Mouse (Mus musculus) left cerebral cortex, postnatal 36 days (tissue): Measurements from ENCODE around the gene Igf2r. TPM values are rescaled to one million over a fixed set of nuclear protein-coding genes. Genes with fewer than 3 reads are reported as not detected.

Source experiments
- DNase-seq, 2 experiments: peaks; one replicate each; pipeline ENCODE4 v3.0.0; 2021 to 2022; ENCODE audit warnings: low spot score in 2 of 2, mixed read lengths in 1 of 2
- intact Hi-C: fragments of 180-260 bp; cut with DNase I; formaldehyde crosslinking; loops from one replicate; pipeline ENCODE4 v1.15.1; 2025
- total RNA-seq, 2 experiments: library from RNA; stranded (reverse); gene quantifications; 2 replicates each; pipeline ENCODE4 v1.2.3; 2021

Gene Igf2r
- total RNA-seq, 2 experiments from 2014 or later = 27.0 to 27.7 TPM

DNA sequence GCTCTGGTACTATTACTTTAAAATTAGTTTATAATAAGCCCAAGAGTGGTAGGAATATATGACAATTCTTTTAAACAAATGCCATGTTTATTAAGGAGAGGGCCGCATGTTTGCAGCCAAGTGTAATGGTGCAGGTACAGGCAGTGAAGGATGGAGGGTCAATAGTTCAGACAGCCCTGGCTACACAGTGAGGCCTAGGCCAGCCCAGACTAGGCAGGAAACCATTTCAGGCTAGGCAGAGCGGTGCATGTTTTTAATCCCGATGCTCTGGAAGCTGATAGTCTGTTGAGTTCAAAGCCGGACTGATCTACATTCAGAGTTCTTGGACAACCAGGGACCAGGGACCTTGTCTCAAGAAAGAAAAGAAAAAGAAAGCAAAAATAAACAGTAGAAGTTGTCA, 17.8 kb downstream of the Igf2r start:
- intact Hi-C loops = no loop called here
- DNase-seq = no peak

DNA sequence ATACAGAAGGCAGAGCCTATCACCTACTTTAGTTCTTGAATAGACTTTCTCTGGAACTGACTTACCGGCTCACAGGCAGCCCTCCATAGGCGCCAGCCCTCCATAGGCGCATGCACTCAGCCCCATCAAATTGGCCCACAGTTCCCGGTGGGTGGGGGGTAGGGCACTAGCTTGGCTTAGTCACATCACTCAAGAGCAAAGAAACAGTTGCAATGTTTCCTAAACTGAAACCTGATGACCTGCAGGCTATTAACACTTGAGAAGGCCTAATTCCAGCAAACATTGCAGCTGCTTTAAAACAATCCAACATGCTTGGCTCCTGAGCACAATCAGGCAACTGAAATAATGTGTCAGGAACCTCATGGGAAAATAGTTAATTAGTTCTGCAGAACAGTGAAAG, 18.2 kb downstream of the Igf2r start:
- intact Hi-C loops = no loop called here
- no peak for DNase-seq

DNA sequence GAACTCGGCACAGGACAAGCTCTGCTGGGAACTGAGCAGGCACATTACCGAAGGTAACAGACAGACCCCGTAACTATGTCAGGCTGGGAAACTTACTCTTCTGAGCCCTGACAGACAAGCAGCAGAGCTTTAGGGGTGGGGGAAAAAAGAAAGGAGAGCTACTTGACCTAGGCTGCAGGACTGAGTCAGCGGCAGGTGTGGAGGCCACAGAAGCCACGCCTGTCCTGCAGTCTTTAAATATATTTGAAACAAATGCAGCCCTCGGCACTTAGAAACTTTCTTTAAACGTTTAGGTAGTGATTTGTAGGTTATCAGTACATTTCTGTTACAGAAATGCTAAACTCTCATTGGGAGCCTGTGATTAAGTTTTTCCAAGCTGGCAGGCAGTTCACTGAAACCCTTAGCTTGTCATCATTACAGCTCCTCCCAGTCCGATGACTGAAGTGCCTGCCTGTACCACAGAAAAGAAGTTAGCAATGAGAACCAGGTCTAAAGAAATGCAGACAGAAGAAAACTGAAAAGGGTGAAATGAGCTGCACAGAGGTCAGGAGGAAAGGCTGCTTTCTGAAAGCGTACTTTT, 18.8 kb downstream of the Igf2r start:
- intact Hi-C loops = no loop called here
- DNase-seq = no peak

DNA sequence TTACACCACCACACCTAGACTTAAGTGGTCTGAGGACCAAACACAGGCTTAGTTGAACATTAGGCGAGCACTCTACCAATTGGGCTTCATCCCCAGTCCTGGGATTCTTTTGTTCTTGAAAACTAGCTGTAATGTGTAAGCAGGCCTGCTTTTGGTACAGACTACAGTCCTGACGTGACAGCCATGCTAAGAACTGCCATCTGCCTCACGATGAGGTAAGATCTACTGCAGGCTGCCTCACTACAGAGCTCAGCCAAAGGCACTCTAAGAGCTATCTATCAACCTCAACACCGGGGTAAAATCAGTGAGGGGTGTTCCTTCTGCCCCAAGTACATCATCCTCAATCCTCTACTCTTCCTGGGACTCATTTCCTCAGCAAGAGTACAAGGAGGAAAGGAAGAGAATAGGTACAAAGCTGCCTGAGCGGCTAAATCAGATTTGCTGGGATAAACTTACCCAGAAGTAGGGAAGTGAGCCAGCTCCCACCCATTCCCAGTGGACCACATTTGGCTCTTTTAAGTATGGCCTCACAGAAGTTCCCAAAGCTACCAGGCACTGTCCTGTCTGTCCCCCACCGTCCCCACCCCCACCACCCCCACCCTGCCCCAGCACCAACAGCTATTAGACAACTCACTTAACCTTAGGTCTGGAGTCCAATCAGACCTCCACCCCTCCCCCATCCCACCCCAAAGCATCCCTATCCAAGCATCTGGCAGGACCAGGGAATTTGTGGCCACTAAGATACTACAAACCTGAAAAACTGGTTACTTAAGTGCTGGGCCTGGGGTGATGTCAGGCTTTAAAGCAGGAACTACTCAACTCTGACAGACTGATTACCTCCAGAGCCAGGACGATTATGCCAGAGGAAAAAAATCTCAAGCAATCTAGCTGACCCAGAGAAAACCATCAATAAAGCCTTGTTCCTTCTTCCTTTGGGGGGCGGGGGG, 19.8 kb downstream of the Igf2r start:
- DNase-seq = no peak
- intact Hi-C loops = no loop called here

DNA sequence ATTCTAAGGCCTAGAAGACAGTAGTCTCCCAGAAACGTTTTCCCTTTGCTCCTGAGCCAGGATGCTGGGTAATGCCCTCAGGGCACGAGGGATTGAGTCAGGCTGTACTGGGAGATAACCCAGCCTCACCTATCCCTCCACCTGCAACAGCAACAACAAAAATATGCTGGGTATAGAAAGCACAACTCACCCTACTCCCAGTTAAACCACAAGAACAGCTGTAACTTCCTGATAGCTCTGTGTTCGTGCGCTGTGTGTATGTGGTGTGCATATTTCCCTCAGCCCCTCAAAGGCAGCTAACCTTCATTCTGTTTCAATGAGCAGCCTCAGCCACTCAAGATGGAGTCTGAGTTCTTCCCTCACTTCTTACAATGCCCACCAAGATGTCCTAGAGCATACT, 23.7 kb downstream of the Igf2r start:
- intact Hi-C loops = no loop called here
- no peak for DNase-seq

DNA sequence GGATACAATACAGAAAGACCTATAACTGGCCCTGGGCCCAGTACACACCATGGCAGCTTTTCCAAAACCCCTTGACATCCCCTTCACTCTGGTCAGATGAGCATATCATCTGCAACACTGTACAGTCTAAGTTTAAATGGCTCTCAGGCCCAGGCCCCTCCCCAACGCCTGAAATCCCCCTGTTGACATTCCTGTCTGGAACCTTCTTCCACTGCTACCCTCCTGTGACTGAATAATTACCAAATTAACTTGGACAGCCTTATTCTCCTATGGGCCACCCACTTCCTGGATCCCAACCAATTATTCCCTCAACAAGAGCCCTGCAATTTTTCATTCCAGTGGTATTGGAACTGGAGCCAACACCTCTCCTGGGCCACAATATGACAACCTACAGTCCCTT, 25.4 kb downstream of the Igf2r start:
- DNase-seq = no peak
- intact Hi-C loops = no loop called here

DNA sequence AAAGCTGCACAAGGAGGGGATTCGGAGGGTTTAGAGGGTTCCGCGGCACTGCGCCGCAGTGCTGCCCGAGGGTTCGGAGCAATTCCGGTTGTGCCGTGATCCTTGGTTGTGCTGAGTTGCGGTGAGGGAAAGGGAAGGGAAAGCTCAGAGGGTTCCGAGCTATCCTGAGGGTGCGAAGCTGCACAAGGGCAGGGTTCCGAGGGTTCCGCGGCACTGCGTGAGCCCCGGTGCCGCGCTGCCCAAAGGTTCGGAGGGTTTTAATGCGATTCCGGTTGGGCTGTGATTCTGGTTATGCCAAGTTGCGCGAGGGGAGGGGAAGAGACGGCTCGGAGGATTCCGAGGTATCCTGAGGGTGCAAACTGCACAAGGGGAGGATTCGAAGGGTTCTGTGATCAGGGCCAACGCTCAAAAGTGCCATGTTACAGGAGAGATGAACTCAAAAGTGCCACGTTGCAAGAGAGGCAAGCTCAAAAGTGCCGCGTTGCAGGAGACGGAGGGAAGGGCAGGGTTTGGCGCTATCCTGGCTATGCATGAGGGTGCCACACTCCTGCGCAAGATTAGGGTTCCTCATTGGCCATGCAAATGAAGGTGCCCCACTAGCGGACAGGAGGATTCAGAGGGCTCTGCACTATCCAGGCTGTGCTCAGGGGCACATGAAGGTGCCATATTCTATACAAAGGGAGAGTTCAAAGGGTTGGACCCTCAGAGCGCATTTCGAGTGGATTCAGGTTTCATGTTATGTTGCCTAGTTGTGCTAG, 27.1 kb downstream of the Igf2r start:
- intact Hi-C loops = no loop called here
- peak in 1 of 2 experiments; percentile 25 for DNase-seq

DNA sequence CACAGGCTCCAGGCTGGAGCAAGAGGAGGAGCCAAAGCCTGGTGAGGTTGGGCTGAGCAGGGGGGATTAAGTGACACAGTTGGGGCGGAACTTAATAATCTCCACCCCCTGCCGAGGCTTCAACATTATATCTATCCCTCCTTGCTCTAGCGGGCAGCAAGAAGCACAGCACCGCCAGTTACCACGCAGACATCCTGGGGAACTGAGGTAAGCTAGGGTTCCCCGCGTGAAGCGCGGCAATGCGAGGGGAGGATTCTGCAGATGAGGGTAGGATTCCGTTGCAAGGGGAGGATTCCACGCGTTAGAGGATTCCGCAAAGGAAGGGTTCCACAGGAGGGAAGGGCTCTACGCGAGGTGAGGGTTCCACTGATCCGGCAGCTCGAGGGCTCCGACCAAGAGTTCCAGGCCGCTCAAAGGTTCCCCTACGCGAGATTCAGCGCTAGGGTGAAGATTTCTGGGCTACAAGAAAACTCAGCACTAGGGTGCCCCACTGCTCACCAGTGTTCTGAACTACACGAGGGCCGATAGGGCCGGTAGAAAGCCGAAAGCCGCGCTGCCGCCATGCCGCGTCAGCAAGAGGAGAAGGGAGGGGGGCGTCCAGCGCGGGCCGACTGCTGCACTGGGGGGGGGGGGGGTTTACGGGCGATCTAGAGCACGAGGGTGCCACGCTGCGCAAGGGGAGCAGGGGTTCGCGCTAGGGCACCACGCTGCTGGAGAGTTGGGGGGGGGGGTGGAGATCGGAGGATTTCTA, 28.1 kb downstream of the Igf2r start:
- intact Hi-C loops = no loop called here
- peak; percentile 20 to 41 for DNase-seq

DNA sequence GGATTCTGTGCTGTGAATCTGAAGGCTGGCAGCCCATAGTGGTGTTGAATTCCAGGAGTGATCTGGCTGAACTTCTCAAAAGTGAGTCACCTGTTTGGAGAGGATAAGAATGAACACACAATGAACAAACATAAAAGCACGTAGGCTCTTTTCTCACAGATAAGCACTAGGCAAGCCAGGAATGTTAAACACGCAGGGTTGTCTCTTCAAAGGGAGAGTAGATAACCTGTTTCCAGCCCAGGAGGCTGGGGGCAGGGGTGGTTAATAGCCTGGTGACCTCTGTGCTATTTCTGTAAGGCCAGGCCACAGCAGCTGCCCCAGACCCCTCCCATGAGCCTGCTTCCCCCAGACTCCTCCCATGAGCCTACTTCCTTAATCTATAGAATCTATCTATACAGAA, 29.1 kb downstream of the Igf2r start:
- intact Hi-C loops = no loop called here
- DNase-seq = no peak

DNA sequence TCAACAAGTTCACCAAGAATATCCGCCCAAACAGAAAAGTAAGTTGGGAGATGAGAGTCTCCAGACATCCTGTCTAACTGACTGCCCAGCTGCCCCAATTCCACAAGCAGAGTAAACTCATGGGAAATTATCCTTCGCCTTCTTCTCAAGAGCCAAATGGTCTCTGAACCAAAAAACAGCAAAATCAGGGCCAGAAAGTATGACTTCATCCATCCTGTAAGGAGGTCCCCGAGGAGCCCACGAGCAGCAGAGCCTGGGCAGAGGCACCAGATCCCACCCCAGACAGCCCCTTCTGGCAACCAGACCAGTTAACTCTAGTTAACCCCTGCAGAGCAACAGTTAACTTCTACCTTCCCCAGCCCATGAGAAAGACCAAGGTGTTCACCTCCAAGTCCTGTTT, 29.9 kb downstream of the Igf2r start:
- intact Hi-C loops = no loop called here
- DNase-seq = no peak

DNA sequence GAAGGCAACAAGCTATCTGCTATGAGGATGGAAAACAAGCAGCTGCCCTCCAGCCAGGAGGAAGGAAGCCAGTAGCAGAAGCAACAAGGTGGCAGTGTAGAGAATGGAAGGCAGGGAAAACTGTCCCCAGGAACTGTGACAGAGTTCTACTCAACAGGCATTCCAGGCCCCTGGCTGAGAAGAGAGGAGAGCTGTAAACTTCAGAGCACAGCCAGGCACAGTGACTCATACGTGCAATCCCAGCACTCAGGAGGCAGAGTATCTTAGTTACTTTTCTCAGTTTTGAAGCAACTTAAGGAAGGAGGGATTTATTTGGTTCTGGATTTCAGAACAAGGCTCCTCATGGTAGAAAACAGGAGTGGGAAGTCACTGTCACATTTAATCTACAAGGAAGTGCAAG, 31.5 kb downstream of the Igf2r start:
- DNase-seq = peak; percentile 25 to 42
- intact Hi-C loops = no loop called here

DNA sequence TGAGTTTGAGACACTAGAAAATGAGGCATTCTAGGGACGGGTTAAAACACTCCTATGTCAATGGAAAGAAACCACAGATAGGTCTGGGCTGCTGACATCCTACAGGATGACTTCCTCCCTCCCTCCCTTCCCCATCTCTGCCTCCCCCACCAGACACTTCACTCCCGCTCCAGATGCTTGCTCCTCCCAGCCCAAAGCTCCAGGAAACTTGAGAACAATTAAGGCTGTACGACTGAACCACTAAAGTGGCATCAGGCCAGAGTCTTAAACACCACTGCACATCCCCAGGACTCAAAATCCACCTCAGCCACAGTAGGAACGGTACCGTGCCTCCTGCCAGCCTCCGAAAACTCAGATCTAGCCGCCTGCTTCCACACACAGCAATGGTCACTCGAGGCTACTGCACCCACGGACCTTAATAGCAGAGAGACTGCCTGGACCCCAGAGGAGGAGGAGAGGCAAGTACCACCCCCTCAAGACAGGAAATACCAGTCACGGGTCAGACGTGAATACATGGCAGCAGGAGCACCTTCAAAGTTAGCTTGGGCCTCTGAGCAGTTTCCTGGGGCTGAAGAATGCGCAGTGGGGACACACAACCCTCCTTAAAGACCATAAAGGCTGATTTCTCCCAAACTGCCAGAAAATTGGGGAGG, 35.1 kb downstream of the Igf2r start:
- no peak for DNase-seq
- intact Hi-C loops = no loop called here

DNA sequence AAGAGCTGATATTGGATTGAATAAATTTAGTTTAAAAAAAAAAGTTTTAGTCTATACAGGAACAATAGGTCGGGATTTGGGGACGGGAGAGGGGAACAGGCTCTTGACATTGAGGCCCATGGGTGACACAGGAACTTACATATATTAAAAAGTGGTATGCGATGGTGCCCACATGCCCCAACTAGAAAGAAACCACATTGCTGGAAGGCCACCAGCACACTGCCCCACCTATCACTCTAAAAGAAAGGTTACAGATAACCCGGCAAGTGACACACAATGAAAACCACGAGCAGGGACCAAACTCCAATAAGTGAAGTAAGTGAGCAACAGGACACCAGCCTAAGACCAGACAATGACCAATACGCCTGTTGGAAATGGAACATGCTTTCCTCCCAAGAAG, 36.3 kb downstream of the Igf2r start:
- no peak for DNase-seq
- intact Hi-C loops = no loop called here

DNA sequence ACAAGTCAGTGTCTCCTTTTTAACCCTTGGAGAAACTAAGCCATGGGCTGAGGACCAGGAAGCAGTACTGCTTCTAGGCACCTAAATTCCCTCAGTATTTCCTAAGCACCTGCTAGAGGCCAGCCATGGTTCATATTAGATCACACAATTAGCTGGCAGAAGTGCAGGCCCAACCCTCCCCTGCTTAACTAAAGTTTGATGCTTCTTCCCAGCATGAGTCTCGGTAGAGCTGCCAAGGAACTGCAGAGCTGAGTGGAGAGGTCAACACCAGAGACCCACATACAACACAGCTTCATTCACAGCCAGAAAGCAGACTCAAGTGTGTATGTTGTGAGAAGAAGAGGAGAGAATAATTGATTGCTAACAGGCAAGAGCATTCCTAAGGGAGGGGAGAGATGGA, 40.9 kb downstream of the Igf2r start:
- DNase-seq = no peak
- intact Hi-C loops = no loop called here

DNA sequence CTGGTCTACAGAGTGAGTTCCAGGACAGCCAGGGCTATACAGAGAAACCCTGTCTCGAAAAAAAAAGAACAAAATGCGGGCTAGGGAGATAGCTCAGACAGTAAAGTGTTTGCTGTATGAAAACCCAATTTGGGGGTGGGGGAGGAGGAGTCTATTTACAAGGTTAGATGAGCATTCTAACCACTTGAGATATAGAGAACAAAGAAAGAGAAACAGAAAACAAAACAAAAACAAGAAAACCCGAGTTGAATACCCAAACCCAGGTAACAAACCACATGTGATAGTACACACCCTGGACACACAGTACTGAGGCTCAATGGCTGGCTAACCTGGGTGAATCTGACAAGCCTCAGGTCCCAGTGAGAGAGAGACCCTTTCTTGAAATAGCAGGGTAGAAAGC, 41.7 kb downstream of the Igf2r start:
- DNase-seq = no peak
- intact Hi-C loops = no loop called here

DNA sequence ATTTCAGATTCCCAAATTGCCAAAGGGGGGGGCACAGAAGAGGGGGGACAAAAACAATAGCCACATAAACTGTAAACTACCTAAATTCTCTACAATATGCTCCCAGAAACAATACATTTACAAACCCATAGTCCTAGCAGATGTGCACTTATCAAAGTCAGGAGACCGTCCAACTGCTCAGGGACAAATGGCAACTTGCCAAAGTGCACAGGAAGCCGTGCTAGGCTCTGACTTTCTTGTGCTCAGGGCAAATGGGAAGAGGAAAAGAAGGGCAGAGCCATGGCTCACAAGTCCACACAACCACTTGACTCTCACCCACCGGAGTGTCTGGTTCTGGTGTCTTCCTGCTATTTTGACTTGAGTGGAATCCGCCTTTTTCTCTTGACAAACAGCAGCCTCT, 43.6 kb downstream of the Igf2r start:
- intact Hi-C loops = no loop called here

DNA sequence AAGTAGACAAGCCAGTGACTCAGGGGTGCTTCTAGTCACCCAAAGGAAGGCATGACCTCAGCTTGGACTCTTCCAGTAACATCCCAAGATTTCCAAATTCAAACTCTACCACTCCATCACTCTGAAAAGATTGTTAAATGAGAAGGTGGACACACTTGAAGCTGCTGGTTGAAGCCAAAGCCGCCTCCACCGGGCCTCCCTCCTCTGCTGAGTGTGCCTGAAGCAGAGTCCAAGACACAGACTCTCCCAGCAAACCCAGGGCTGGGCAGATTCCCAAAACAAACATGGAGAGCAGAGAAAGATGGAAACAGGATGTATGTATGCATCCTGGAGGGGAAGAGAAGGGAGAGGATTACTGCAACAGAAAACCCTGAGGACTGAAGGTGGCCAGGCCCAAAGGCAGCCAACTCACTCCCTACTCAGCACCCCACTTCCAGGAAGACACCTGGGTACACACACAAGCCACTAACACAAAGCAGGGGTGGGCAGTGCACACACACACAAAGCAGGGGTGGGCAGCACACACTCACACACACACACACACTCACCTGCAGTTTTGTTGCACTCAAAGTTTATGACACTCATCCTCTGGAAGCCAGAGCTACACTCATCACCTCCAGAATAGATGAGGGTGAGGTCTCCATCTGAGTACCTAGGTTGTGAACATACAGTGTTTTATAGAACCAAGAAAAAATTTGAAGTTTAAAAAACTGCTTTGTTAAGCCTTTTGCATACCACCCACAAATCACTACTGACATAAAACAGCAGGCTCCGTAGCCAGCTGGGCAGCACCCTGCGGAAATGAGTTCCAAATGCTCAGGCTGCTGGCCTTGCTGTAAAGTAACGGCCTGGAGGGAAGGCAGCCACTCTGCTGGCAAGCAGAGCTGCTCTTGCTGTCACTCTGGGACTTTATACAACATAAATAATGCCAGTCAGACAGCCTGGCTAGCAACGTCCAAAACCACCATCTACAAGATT, 44.4 kb downstream of the Igf2r start:
- peak; percentile 21 to 36 for DNase-seq
- intact Hi-C loops = no loop called here

More for the DNA sequence above, 43.6 kb downstream of the Igf2r start:
- no peak for DNase-seq
